Mouse (Mus musculus): ENCODE results near the gene Snx13. TPM values are rescaled to one million over a fixed set of nuclear protein-coding genes. Genes with fewer than 3 reads are reported as not detected.
A peak's percentile ranks its signal among the peaks of the same experiment; 100 is the strongest.

Gene Snx13
- total RNA-seq, 2 experiments from 2014 or later = 38.6 to 42.4 TPM

DNA sequence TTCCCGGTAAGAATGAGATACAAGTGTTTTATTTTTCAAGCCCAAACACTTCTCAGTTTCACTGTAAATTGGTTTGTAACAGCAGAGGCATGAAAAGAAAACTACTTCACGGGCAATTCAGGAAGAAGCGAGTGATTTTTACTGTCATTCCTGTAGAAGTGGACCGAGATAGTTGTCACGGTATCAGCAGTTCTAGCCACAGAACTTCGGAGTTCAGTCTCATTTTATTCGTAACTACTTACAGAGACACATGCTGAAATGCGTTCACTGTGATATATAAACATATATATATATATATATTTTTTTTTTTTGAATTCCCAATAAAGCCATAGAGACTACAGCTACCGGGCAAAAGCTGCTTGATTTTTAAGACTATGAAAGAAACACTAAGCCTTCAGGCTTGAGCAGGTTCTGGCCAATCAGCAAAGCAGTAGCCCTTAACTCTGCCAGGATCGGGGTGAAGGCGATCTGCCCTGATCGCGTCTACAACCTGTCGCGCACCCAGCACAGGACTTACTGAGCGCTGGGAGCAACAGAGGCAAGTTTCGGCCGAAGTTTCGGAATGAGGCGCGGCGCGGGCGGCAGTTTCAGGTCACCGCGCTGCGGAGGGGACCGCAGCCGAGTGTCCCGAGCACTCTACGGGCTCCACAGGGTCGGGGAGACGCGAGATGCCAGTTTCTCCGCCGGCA, 532 bp upstream of the Snx13 start:
- DNase-seq = no peak
- intact Hi-C loops (cut with DNase I) = no loop called here

DNA sequence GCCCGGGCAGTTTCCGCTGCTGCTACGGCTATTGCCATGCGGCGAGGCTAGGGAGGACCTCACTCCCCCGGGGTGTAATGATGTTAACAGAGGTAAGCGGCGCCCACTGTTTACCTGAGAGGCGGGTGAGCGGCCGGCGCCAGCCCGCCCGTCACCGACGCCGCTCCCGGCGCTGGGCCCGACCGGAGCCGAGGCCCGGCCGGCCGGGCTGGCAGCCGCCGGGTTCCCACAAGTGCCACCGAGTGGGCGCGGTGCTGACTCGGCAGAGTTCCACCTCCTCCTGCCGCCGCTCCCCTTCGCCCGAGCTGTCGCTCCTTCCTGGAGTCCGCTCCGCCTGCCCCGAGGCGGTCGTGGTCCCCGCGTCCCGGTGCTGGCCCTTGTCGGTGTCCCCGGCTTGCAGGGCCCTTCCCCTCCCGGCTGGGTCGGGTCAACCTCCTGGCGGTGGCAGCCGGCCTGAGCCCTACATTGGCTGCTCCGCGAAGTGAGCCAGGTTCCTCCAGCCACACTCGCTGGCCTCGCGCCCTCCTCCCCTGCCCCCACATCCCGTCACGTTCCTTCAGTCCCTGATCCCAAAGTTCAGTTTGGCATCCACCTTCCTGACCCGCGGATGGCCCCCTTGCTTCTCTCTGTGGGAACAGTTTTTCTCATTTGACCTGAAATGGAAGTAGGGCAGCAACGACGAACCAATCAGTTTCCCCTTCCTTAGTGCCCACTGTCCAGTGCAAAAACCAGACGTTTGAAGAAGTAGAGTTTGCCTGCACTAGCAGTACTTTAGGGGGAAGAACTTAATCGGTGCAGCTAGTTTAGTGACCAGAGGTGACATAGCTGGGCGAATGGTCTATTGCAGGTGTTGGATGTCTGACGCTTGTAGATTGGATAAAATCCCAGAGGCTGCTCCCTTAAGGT, 587 bp downstream of the Snx13 start:
- intact Hi-C loops (cut with DNase I) = no loop called here
- DNase-seq = peak; percentile 46 to 62

GRCm38 (mm10) chr12:35048891-35049290, 1.9 kb downstream of the Snx13 start:
- DNase-seq = no peak
- intact Hi-C loops (cut with DNase I) = no loop called here

GRCm38 (mm10) chr12:35050501-35050900, 3.5 kb downstream of the Snx13 start:
- intact Hi-C loops (cut with DNase I) = no loop called here
- DNase-seq = no peak

DNA sequence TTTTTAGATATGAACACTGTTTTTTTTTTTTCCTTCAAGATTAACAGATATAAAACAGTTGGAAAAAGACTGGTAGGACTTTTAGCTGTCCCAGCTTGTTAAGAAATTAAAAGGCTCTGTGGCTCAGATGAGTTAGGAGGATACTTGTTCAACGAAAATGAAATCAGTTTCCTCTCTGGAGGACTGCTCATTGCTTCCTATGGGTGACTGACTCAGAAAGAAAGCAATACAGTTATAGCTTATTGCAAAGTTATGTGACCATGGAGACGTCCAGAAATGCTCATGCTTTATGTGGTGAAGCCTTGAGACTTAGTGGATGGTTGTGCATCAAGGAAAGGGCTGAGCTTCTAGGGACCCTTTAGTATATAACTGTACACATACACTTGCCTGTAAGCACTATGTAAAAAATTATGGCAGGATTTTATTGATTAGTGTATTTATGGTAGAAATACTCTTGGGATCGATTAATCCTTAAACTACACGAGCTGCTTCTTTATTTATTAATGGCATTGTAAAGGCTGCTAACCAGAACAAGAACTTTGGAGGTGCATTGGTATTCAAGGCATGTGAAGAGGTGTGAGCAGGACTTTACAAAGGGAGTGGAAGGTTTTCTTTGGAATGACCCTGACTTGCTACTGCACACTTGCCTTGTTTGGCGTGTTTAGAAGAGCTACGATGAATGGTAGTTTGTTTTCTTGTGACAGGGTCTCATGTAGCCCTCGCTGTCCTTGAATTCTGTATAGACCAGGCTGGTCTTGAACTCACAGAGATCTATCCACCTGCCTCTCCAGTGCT, 4.2 kb downstream of the Snx13 start:
- no peak for DNase-seq
- intact Hi-C loops (cut with DNase I) = no loop called here

DNA sequence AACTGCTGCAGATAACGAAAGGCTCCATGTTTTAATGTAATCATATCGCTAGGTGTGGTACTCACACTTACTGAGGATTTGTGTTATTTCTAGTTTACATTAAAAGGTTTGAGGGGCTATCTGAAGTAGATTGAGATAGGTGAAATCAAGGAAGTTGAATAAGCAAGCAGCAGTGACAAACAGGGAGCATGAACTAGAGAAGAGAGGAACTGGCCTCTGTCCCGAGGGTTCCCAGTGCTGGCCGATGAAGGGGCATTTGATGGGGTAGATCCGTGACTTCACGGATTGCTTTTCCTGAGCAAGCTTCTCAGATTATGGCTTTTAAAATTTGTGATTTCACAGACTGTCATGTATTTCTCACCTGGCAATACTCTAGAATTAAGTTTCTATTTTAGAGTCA, 7.4 kb downstream of the Snx13 start:
- intact Hi-C loops (cut with DNase I) = no loop called here
- DNase-seq = no peak

GRCm38 (mm10) chr12:35055114-35056095, 8.4 kb downstream of the Snx13 start:
- intact Hi-C loops (cut with DNase I) = no loop called here
- DNase-seq = no peak

DNA sequence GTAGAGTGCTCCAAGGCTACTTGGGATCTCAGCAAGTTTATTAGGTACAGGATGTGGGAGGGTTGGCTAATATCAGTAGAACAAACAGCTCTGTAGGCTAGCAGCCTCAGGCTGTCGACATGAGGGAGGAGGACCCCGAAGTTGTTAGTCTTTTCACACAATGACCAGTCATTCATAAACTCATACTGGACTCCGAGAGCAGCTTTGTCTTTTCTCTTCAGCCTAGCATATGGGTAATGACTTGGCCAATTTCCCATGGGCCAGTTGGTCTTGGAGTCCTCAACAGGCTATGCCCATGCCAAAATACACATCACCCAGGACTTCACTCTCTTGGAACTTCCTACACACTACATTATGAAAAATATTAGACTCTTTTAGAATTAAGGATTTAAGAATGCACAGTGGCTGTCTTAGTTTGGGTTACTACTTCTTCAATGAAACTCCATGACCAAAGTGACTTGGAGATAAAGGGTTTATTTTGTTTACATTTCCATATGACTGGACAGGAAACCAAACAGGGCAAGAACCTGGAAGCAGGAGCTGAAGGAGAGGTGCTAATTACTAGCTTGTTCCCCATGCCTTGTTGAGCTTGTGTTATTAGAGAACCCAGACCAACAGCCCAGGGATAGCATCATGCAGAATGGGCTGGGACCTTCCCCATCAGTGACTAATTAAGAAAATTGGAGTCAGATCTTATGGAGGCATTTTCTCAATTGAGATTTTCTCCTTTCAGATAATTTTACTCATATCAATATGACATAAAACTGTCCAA, 16.9 kb downstream of the Snx13 start:
- DNase-seq = no peak
- intact Hi-C loops (cut with DNase I) = no loop called here

- intact Hi-C loops (cut with DNase I) = no loop called here
- DNase-seq = no peak
Observed at GRCm38 (mm10) chr12:35067621-35068020, 20.6 kb downstream of the Snx13 start.

GRCm38 (mm10) chr12:35071336-35071735, 24.4 kb downstream of the Snx13 start:
- intact Hi-C loops (cut with DNase I) = no loop called here
- DNase-seq = no peak

DNA sequence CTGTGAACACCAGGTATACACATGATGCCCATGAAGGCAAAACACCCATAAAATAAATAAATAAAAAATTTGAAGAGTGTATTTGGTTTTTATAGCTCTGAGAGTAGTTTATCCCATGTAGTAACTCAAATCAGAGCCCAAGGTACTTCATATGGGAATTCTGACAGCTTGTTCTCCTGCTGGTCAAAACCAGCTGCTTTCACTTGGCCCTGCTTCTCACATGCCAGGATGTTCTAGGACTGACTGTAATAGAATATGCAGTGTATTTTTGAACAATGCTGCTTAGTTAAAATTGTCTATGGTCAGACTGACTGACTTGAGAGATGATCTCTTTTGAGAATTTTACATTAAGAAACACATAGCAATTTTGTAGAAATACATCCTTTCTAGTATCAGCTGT, 25.2 kb downstream of the Snx13 start:
- intact Hi-C loops (cut with DNase I) = no loop called here
- no peak for DNase-seq

GRCm38 (mm10) chr12:35075993-35076392, 29.0 kb downstream of the Snx13 start:
- no peak for DNase-seq
- intact Hi-C loops (cut with DNase I) = no loop called here

DNA sequence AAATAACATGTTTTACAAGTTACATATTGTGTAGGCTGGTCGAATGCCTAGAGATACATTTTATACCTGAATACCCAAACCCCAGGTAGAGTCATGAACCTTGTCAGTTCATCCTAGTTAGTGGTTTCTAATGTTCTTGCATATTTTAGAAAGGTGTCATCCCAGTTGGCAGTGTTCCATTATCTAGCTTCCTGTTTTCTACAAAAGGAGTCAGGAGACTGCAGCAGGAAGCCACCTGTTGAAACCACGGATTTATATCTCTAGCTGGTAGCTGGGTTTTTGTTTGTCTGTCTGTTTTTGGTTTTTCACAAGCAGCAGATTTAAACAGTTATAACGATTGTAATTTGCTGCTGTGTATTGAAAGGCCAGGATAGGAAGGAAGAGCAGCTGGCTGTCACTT, 76.6 kb downstream of the Snx13 start:
- DNase-seq = no peak
- intact Hi-C loops (cut with DNase I) = no loop called here

GRCm38 (mm10) chr12:35153186-35153585, 106.2 kb downstream of the Snx13 start:
- no peak for DNase-seq
- intact Hi-C loops (cut with DNase I) = no loop called here

DNA sequence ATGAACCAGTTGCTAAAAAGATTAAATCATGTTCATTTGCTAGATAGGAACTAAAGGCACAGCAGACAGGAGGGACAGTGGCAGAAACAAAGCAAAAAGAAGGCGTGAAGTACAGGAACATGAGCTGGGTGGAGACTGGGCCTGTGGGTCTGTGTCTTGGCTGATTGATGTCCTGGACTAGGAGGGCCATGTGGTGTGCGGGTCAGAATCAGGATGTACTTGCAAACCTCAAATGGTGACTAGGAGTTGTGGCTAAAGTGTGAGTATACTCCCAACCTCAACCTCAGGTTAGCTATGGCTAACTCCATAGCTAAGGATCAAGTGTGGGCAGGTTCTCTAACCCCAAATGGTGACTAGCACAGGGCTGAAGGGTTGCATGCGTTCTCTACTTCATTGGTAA, 107.2 kb downstream of the Snx13 start:
- intact Hi-C loops (cut with DNase I) = no loop called here
- no peak for DNase-seq

- intact Hi-C loops (cut with DNase I) = no loop called here
- DNase-seq = no peak
Observed at GRCm38 (mm10) chr12:35157237-35157636, 110.3 kb downstream of the Snx13 start.

DNA sequence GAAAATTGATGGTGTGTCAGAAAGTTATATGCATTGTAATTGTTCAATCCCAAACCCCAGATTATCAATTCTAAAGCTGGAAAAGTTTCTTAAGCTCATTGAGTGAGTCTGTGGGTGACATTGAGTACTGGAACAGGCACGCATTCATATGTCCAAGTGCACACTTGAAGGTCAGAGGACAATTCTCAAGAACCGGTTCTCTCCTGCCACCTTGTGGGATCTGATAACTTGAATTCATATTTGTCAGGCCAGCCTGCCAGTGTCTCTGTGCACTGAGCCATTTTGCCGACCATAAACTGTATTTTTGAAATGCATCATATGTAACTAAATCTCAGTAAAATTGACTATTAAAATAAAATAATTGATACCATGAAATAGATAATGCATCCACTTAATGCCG, 114.7 kb downstream of the Snx13 start:
- intact Hi-C loops (cut with DNase I) = no loop called here
- no peak for DNase-seq

DNA sequence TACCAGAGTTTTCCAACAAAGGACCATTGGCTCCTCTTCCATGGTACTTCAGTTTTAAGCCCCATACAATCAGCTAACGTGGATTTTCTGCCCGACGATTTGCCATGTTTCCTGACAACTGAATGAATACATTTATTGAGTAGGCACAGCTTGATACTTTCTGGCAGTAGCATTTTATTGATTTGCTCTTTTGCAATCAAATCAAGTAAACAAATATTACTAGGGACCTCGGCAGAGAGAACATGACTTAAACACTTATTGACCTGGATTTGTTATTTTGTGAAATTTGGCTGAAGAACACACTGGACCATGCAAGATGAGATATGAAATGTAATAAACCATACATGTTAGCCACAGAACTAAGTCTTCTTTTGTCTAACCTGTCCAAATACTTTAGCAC, 123.3 kb downstream of the Snx13 start:
- intact Hi-C loops (cut with DNase I) = no loop called here
- no peak for DNase-seq

GRCm38 (mm10) chr12:35175938-35176337, 129.0 kb downstream of the Snx13 start:
- DNase-seq = no peak
- intact Hi-C loops (cut with DNase I) = no loop called here
